Mouse (Mus musculus) frontal cortex, postnatal 10 days (tissue): ENCODE data around the gene Gabarapl2.
A peak's percentile ranks its signal among the peaks of the same experiment; 100 is the strongest.

Experiments
- DNase-seq, 2 experiments: peaks; one replicate each; pipeline ENCODE4 v3.0.0; 2022; ENCODE audit warnings: low spot score in 2 of 2, mixed read lengths in 1 of 2

Gene Gabarapl2

DNA sequence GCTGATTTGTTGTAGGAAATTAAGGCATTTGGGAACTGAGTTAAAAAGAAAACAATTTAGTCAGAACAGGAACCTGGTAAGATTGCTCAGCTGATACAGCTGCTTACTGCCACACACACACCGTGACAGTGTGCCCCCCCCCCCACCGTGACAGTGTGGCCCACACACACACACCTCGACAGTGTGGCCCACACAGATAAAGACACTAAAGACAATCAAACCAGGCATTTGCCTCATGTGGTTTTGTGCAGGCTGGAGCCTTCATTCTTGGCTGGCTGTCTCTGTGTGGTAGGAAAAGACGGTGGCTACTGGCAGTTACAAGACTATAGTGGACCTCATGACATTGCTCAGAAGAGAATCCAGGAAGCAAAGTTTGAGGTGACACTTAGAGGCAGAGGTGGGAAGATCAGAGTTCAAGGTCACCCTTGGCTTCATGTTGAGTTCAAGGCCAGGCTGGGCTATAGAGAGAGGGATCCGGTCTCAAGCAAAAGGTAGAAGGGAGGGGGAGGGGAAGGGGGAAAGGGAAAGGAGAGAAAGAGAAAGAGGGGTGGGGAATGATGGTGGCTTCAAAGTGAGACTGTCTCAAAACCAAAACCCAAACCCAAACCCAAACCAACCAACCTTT lies 26.9 kb downstream of the Gabarapl2 start:
- no peak for DNase-seq

DNA sequence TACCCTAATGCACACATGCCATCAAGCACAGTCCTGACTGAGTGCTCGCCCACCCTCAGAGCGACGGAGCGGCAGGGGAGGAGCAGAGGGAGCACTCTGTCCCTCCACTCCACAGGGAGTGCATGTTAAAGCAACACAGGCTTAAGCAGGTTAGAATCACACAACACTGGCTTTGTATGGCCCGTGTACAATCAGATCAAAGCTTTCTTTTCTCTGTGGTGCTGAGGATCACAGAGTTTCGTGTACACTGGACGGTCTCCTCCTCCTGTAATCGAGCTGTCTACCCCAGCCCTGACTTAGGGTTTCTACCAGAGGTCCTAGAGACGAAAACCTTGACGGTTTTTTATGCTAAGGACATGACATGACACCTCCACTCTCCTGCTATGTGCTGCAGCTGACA lies 28.0 kb downstream of the Gabarapl2 start:
- no peak for DNase-seq

DNA sequence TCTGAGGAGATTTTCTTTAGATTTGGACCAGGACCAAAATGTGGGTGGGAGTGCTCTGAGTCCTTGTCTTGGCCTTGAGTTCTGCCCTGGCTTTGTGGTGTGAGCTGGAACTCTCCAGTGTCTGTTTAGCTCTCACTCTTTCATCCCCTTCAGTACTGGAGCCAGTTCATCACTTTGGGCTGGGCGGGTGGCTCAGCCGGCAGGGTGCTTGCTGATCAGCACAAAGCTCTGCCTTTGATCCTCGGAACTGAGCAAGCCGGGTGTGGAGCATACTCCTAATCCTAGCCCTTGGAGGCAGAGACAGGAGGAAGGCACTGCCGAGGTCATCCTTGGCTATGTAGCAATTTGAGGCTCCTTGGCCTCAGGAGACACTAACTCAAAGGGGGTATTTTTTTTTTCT lies 28.5 kb downstream of the Gabarapl2 start:
- no peak for DNase-seq

DNA sequence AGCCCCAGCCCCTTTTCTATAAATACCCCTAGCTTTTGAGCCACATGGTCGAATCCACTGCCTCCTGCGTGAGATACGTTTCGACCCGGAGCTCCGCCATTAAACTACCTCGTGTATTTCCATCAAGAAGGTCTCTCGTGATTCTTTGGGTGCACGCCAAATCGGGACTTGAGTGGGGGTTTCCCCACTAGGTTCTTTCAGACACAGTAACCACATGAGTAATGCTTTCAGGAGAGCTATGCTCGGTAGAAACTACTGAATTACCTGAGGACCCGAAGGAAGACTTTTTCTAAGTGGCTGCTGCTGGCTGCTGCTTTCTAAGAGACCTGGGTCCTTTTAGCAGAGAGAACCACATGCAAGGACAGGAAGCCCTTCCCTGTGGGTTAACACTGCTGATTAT lies 33.6 kb downstream of the Gabarapl2 start:
- no peak for DNase-seq

DNA sequence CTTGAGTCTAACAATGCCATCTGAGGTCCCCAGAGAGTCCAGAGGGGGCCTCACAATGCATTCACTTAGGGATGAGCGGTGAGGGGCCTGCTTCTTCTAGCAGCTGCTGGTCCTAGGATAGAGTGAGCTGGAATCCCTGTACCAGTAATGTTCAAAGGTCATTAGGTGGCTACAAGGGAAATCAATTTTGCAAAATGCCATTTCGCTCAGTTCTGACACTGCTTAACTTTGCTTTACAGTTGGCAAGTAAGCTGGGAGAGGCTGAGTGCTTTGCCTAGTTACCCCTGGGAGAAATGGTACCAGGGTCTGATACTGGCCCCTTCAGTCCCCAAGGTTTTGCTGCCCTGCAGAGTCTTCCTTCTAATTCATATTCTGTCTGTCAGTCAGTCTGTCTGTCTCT lies 35.2 kb downstream of the Gabarapl2 start:
- no peak for DNase-seq

DNA sequence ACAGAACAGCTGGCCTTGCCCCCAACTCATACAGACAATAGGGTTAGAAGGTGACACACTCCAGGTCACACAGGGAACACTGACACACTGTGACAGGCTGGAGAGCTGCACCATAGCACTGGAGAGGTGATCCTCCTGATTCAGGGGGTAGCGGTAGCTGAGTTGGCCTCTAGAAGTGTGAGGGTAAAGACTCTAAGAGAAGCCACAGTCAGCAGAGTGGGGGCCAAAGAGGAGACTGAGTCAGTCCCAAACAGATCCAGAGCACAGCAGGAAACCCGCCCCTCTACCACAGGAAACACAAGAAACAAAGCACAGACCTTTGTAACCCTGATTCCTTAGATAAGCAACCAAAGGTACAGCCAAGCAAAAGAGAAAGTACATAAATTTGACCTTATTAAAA lies 35.8 kb downstream of the Gabarapl2 start:
- no peak for DNase-seq

DNA sequence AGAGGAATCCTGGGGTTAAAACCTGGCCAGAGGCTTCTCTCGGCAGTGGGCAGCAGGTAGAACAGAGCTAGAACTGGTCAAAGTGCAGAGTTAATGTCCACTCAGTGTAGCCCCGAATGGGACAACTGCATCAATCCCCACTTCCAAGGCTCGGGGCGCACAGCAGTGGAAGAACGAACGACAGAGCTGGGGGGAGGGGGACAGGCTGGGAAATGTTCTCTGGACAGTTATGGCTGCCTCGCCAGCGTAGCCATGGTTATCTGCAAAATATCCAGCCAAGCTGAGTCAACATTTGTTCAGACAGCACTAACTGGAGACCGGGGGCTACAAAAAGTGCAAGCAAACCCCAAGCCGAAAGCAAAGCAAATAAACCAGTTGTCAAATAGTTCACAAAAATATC lies 37.6 kb downstream of the Gabarapl2 start:
- DNase-seq, result no peak

DNA sequence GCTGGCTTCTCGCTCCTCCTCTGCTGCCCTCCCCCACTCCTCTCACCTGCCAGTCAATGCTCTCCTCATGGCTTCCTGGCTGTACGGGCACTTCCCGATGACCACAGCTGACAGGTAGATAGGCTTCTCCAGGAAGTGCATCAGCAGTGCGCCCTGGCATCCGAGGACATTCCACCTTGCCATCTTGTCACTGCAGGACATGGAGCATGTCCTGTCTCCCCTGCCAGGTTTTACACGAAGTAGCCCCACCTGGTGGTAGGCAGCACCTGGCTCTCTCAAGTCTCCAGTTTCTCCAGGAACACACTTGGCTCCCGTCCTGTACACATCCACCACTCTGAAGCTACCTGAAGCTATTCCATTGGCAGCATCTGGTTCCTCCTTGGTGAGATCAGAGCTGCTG lies 41.6 kb downstream of the Gabarapl2 start:
- no peak for DNase-seq

DNA sequence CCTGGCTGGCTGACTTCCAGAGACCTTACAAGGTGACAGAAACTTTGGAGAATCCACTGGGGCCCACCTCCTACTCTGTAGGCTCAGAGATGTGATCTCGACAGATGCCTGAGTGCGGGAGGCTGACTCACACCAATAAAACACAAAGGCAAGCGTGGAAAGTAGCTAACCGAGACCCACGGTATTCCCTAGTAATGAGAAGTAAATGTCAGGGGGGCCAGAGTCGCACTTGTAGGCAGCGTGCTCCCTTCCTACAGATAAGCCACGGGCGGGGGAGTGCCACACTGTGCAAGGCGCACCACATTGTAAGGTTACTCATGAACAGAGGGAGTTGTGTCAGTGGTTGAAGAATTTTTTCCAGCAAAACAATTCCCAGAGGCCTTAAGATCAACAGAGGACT lies 44.0 kb downstream of the Gabarapl2 start:
- DNase-seq, result no peak

DNA sequence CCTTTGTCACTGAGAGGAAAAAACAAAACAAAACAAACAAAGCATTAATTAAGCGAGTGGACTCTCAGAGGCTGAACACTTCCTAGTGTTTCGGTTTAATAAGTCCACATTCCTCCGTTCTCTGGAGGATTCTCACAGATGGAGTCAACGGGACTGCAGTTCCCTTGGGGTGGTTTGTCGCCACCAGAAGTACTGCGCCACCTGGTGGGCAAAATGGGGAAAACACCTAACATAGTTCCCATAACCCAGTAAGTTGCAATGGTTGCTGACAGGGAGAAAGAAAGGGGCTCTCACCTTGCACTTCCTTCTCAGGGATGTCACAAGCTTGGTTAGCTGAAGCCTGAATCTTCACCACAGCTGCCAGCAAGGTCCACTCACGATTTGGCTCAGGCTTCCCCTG lies 49.4 kb downstream of the Gabarapl2 start:
- peak in 1 of 2 experiments; percentile 65 for DNase-seq

DNA sequence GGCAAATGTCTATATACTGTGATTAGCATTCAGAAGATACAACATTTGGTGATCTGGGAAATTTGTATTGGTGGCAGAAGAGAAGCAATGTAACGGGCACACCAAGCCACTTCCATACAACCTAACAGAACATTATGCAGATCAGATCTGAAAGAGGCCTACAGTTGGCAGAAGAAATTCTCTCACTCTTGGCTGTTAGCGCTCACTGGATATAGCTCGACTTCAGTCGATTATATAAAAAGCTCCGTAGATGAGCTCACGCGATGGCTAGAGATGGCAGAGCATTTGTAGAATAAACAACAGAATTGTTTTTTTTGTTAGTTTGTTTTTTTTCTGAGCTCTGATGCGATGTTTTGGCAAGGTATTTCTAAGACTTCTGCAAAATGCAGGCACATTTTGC lies 50.8 kb downstream of the Gabarapl2 start:
- DNase-seq, result no peak

DNA sequence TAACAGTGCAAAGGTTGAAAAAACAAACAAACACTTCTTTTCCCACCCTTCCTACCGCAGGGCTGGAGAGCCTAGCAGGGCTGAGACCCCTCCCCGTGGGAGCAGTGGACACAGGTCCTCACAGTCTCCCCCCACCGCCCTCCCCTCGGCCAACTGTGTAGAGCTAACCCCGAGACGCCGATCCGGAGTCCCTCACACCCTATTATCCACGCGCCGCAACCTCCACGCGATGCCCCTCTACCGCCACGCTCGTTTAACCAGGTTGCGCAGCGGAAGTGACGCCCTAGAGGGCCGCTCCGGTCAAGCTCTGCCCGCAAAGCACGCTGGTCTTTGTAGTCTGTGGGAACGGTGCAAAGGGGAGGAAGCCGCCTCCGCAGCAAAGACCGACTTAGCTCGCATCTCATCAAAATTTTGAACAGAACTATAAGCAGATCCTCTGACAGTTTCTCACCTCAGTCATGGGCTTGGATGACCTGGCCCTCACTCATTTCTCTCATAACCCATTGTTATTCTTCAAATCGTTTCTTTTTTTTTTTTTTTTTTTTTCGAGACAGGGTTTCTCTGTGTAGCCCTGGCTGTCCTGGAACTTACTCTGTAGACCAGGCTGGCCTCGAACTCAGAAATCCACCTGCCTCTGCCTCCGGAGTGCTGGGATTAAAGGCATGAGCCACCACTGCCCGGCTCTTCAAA lies 51.7 kb downstream of the Gabarapl2 start, which contains the start of gene Adat1:
Adat1 (minus strand) TSS at position 290 of the 690 bp plus-strand sequence.
- peak; percentile 71 to 83 for DNase-seq

DNA sequence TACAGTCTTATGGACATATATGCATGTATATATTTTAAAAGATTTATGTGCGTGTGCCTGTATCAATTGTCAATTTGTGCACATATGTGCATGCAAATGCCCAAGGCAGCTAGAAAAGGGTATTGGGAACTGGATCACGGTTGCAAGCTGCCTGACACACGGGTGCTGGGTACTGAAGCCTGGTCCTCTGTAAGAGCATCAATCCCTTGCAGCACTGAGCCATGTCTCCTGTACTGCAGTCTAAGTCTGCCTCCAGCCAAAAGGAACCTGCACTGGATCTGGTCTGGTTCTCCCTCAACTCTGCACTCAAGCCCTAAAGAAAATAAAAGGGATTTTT lies 52.2 kb downstream of the Gabarapl2 start:
- DNase-seq, result no peak
